Mouse (Mus musculus) midbrain, embryonic 16.5 days (tissue): ENCODE measurements around the gene Stap2. TPM values are rescaled to one million over a fixed set of nuclear protein-coding genes. Genes with fewer than 3 reads are reported as not detected.

Experiments used
- ATAC-seq: fragments of 200-750 bp; cut with Nextera tagmentation; 2 replicates; pipeline ENCODE4 v1.8.0; 2017; ENCODE audit warnings: moderate TSS enrichment
- H3K27ac ChIP-seq: fragments of 300-500 bp; sonication (generic); 2 replicates; pipeline ENCODE4 v1.5.1; 2014; ENCODE audit warnings: mild to moderate bottlenecking, low read length, mixed read lengths
- H3K27me3 ChIP-seq: fragments of 300-500 bp; sonication (generic); 2 replicates; pipeline ENCODE4 v1.6.1; 2014; ENCODE audit warnings: low read depth, low read length, mixed read lengths; ENCODE audit not compliant: control insufficient read depth, insufficient read depth
- H3K36me3 ChIP-seq: fragments of 300-500 bp; sonication (generic); 2 replicates; pipeline ENCODE4 v1.6.1; 2014; ENCODE audit warnings: mild to moderate bottlenecking, low read length, moderate library complexity, mixed read lengths; ENCODE audit not compliant: control insufficient read depth, insufficient read depth
- H3K4me1 ChIP-seq: fragments of 300-500 bp; sonication (generic); 2 replicates; pipeline ENCODE4 v1.6.1; 2014; ENCODE audit warnings: mild to moderate bottlenecking, low read length, mixed read lengths; ENCODE audit not compliant: control insufficient read depth, insufficient read depth
- H3K4me2 ChIP-seq: fragments of 300-500 bp; sonication (generic); 2 replicates; pipeline ENCODE4 v1.6.1; 2014; ENCODE audit warnings: mild to moderate bottlenecking, low read length, mixed read lengths
- H3K4me3 ChIP-seq: fragments of 300-500 bp; sonication (generic); 2 replicates; pipeline ENCODE4 v1.5.1; 2014; ENCODE audit warnings: low read depth, mild to moderate bottlenecking, low read length, moderate library complexity, mixed read lengths
- H3K9ac ChIP-seq: fragments of 300-500 bp; sonication (generic); 2 replicates; pipeline ENCODE4 v1.6.1; 2014; ENCODE audit warnings: low read depth, low read length, mixed read lengths
- H3K9me3 ChIP-seq: fragments of 300-500 bp; sonication (generic); replicated peaks from 2 replicates; pipeline ENCODE4 v1.6.1; 2014; ENCODE audit warnings: mild to moderate bottlenecking, low read length, mixed read lengths; ENCODE audit not compliant: control insufficient read depth, poor library complexity, severe bottlenecking
- WGBS: fragments of 180-500 bp; shearing (Covaris S2); extraction: QIAGEN DNeasy Blood & Tissue Kit; methylation state at CpG from one replicate; pipeline ENCODE4 v1.1.7; 2014; 5-methylcytosine and 5-hydroxymethylcytosine counted together
- polyA plus RNA-seq: library from polyadenylated mRNA; unstranded; fragments of >200 nt; fragmentation: Nextera tagmentation; extraction: Ambion mirVana; gene quantifications from 2 replicates; pipeline ENCODE4 v1.2.1, GENCODE M21; 2015

Gene Stap2
- polyA plus RNA-seq, 1 experiment from 2014 or later = 7.6 TPM

GRCm38 (mm10) chr17:56010681-56011080, 5.3 kb upstream of the Stap2 start:
- peak overlapping the region; percentile 79 for H3K4me3 ChIP-seq
- peak overlapping the region; percentile 89 for H3K9ac ChIP-seq
- H3K4me2 ChIP-seq = peak overlapping the region; percentile 95
- H3K36me3 ChIP-seq = peaks cover 16% of the 10 kb centered on the region
- no peaks in the 10 kb centered on the region for H3K27me3 ChIP-seq
- no peak for ATAC-seq
- no peak overlapping the region for H3K27ac ChIP-seq
- peaks cover 26% of the 10 kb centered on the region for H3K4me1 ChIP-seq
- 8% methylated on average over 9 of the region's 9 CpGs for WGBS
- H3K9me3 ChIP-seq = no peaks in the 10 kb centered on the region

GRCm38 (mm10) chr17:56010255-56010654, 4.9 kb upstream of the Stap2 start:
- peaks cover 26% of the 10 kb centered on the region for H3K4me1 ChIP-seq
- H3K4me3 ChIP-seq = peak overlapping the region; percentile 79
- H3K9ac ChIP-seq = peak overlapping the region; percentile 89
- peak overlapping the region; percentile 95 for H3K4me2 ChIP-seq
- no peaks in the 10 kb centered on the region for H3K9me3 ChIP-seq
- peaks cover 11% of the 10 kb centered on the region; the same call in 1 of the 2 replicates for H3K36me3 ChIP-seq
- 69% methylated on average over 14 of the region's 14 CpGs for WGBS
- no peaks in the 10 kb centered on the region for H3K27me3 ChIP-seq
- no peak for ATAC-seq
- peak overlapping the region; percentile 97 for H3K27ac ChIP-seq

DNA sequence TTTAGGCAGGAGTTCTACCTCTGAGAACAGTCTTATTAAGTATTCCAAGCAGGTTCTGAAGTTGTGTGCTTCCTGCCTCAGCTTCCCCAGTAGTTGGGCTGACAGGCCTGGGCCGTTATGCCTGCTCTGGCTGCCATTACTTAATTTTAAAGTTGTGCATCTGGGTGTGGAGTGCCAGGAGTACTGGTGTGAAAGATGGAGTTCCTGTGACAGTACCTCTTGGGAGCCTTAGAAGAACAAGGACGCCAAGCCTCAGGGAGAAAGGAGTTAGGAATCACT, 4.5 kb upstream of the Stap2 start:
- peak overlapping the region; percentile 97 for H3K27ac ChIP-seq
- H3K9ac ChIP-seq = peak overlapping the region; percentile 89
- peak overlapping the region; percentile 95 for H3K4me2 ChIP-seq
- 41% methylated on average over 2 of the region's 2 CpGs for WGBS
- no peaks in the 10 kb centered on the region for H3K9me3 ChIP-seq
- no peak for ATAC-seq
- H3K4me1 ChIP-seq = peaks cover 26% of the 10 kb centered on the region
- peak overlapping the region; percentile 79 for H3K4me3 ChIP-seq
- peaks cover 8% of the 10 kb centered on the region; the same call in 1 of the 2 replicates for H3K36me3 ChIP-seq
- H3K27me3 ChIP-seq = no peaks in the 10 kb centered on the region

DNA sequence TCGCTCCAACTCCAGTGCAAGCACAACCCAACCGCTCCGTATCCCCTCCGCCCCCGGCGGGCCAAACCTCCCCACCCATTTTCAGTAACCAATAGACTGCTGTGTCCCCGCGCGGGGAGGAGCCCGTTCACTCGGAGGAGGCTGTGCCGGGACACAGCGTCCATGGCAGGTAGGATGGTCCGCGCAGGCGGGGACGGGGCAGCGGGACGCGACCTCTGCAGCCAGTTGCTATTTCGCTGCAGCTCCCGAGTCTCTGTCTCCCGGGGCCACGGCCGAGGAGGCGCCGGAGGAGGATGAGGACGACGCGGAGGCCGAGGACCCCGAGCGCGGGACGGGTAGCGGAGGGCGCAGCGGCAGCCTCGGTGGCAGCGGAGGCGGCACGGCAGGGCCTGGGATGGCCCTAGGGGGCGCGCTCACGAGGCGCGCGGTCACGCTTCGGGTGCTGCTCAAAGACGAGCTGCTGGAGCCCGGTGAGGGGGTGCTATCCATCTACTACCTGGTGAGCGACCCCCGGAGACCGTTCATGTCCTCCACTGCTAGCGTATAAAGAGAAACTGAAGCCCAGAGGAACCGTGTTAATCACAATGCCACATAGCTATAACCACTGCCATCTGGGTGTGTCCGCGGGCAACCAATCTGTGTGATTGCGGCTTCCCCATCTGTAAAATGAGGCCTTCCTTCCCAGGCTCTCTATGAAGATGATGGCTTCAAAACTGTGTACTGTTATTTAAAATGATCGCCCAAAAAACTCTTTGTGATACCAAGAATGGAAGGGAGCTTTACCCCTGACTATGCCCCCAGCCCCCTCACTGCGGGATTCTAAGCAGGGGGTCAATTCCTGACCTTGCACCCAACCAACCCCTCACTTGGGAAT, 3.9 kb upstream of the Stap2 start:
- WGBS = under 1% methylated on average over 60 of the region's 62 CpGs

DNA sequence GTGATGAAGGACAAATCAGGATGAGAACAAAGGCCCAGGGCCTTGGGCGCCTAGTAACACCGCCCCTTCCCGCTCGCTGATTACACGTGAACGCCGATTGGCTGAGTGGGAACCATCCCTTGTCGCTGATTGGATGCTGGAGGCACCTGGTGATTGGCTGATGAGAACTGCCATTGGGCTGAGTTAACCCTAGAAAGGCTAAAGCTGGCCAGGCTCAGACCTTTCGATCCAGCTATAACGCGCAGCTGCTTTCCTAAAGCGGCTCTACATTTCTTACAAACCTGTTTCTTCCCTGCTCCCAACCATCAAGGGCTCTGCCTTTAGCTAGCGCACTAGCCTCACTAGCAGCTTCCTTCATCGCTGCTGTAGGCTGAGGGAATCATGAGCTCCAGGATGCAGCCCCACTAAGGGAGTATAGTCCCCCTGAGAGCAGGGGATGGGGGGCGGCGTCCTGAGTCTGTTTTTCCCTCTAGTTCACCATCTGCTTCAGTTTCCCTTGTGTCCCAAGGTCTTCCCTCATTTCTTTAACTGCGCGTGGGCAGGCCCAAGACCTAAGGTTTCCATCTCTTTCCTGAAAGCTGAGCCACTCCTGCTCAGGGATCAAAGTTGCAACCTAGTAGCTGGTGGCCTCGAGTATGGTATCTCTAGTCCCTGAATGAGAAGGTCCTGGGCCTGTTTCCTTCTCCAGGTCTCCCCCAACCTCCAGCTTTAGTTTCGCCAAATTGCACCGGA, 3.1 kb upstream of the Stap2 start:
- WGBS = under 1% methylated on average over 21 of the region's 21 CpGs
- Histone ChIP-seq H3K4me2 (peak overlapping the region; percentile 95), H3K4me1 (peaks cover 26% of the 10 kb centered on the region), H3K36me3 (peaks cover 3% of the 10 kb centered on the region; the same call in 1 of the 2 replicates), H3K27ac (peak overlapping the region; percentile 97), H3K9ac (peak overlapping the region; percentile 89), H3K27me3 (no peaks in the 10 kb centered on the region; the same call in 1 of the 2 replicates), H3K4me3 (peak overlapping the region; percentile 79), H3K9me3 (no peaks in the 10 kb centered on the region)
- ATAC-seq = peak; percentile 94

More for the DNA sequence above, 3.9 kb upstream of the Stap2 start:
- peak overlapping the region; percentile 97 for H3K27ac ChIP-seq
- peaks cover 26% of the 10 kb centered on the region for H3K4me1 ChIP-seq
- ATAC-seq = peak; percentile 94
- peak overlapping the region; percentile 95 for H3K4me2 ChIP-seq
- no peaks in the 10 kb centered on the region for H3K27me3 ChIP-seq
- H3K4me3 ChIP-seq = peak overlapping the region; percentile 79
- H3K36me3 ChIP-seq = peaks cover 5% of the 10 kb centered on the region; the same call in 1 of the 2 replicates
- H3K9me3 ChIP-seq = no peaks in the 10 kb centered on the region
- H3K9ac ChIP-seq = peak overlapping the region; percentile 89

DNA sequence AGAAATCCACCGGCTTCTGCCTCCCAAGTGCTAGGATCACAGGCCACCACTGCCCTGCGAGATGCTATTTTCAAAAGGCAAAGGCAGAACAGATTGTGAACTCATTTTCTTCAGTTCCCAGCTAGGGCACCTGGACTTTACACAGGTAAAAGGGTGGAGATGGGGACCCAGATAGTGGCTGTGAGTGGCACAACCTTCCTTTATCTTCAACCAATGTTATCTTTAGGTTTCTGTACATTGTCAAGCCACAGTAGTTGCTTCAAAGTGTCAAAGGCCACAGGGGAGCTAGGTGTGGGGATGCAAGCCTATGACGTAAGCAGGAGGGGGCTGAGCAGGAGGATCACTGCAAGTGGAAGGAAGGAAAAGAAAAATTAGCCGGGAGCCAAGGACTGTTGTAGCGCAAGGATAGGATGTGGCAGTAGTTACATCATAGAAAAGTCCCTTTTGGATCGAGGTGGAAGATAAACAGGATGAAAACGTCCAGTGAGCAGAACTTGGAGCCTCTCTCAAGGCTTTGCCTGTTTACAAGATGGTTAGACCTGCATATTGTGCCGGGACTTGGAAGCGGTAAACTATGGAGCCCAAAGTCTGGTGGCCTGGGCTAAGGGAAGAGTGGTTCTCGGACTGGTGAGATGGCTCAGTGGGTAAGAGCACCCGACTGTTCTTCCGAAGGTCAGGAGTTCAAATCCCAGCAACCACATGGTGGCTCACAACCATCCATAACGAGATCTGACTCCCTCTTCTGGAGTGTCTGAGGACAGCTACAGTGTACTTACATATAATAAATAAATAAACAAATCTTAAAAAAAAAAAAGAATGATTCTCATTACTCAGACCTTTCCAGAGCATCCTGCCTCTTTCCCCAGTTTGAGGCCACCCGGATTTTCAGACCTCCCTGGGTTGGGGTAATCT, 2.3 kb upstream of the Stap2 start:
- H3K4me3 ChIP-seq = peak overlapping the region; percentile 79
- H3K36me3 ChIP-seq = no peaks in the 10 kb centered on the region; the same call in 1 of the 2 replicates
- peak overlapping the region; percentile 95 for H3K4me2 ChIP-seq
- 34% methylated on average over 13 of the region's 14 CpGs for WGBS
- peak overlapping the region; percentile 97 for H3K27ac ChIP-seq
- H3K27me3 ChIP-seq = no peaks in the 10 kb centered on the region; the same call in 1 of the 2 replicates
- H3K4me1 ChIP-seq = peaks cover 26% of the 10 kb centered on the region
- no peaks in the 10 kb centered on the region for H3K9me3 ChIP-seq
- H3K9ac ChIP-seq = no peak overlapping the region
- ATAC-seq = peak; percentile 27

DNA sequence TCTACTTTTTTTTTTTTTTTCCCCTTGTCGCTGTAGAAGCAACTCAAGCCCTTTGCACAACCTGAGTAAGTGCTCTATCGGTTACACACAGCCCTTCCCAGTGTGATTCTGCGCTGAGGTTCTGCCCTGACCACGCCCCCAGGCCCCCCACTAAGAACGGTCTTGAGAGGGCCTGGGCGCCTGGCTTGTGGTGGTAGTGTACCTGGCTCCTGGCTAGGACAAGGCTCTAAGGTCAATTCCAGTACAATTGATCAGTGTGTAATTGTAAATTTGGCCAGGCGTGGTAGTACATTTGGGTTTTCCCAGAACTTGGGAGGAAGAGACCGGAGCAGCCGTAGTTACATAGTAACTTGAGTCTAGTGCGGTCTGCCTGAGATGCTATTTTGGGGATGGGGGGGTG, 1.6 kb upstream of the Stap2 start:
- H3K9ac ChIP-seq = no peak overlapping the region
- H3K4me2 ChIP-seq = no peak overlapping the region
- H3K27ac ChIP-seq = no peak overlapping the region
- ATAC-seq = no peak
- no peaks in the 10 kb centered on the region for H3K9me3 ChIP-seq
- 54% methylated on average over 10 of the region's 10 CpGs for WGBS
- H3K4me3 ChIP-seq = no peak overlapping the region
- no peaks in the 10 kb centered on the region; the same call in 1 of the 2 replicates for H3K27me3 ChIP-seq
- H3K36me3 ChIP-seq = no peaks in the 10 kb centered on the region; the same call in 1 of the 2 replicates
- H3K4me1 ChIP-seq = peaks cover 24% of the 10 kb centered on the region

GRCm38 (mm10) chr17:56003000-56003399, 2.4 kb downstream of the Stap2 start:
- Histone ChIP-seq H3K9me3 (no peaks in the 10 kb centered on the region), H3K27ac (no peak overlapping the region), H3K4me2 (no peak overlapping the region), H3K4me3 (no peak overlapping the region), H3K9ac (no peak overlapping the region), H3K27me3 (peaks cover 9% of the 10 kb centered on the region), H3K36me3 (no peaks in the 10 kb centered on the region), H3K4me1 (peaks cover 5% of the 10 kb centered on the region; the same call in 1 of the 2 replicates)
- 96% methylated on average over 3 of the region's 3 CpGs for WGBS
- no peak for ATAC-seq
